Mouse (Mus musculus): ENCODE data around the gene Cpne9.

Gene Cpne9

DNA sequence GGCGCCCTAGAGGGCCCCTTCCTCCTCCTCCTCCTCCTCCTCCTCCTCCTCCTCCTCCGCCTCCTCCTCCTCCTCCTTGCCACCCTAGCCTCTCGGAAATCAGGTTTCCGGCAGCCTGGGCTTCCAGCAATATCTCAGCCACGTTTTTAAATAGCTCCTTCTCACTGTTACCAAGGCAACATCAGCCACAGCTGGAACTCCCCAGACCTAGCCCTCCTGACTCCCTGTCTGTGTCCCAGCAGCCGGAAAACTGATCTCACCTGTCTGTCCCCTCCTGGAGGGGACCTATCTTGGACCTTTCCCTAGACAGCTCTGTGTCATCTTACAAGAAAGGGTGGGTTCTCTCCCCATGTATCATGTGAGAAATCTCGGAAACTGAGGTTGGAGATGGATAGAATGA, 60.2 kb downstream of the Cpne9 start:
- DNase-seq (ENCODE audit: low spot score in 2 of 2), result no peak

DNA sequence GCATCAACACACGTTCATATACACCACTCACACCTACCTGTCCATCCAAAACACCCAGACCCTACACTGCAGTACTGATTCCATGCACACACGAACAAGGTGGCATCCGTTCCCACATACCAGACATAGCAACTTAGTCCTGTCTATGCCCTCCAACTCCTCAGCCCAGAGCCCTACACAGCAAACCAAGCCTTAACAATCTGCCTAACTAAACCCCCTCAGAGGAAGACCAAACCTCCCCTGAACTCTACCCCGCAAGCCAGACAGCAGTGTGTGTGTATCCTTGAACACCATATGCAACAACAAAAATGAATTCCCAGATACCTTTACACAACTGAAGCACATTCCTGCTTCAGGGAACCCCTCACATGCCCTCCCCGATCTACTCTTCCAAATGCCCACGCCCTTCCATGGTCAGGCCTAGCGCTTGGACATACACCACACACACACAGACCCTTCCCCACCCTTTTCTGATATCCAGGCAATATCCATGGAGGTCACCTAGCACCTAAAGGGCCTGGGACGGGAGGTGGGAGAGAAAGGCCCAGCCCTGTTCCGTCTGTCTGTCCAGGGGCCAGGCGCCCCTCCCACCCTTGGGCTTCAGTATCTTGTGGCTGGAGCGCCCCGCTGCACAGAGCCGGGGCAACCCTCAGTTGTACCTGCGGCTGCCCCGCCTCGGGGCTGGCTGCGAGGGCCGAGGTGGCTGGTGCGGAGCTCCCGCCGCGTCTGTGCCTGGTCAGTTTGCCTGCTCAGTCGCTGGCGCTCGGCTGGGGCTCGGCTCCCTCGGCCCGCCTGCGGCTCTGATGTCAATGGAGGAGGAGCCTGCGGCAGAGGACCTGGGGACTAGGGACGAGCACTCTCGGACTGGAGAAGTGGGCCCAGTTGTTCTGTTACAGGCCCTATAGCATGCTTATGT, 61.3 kb downstream of the Cpne9 start, which contains the start of gene Camk1:
Camk1 (minus strand) TSS at position 808 of the 916 bp plus-strand sequence.
- no peak for DNase-seq (ENCODE audit: low spot score in 2 of 2)

DNA sequence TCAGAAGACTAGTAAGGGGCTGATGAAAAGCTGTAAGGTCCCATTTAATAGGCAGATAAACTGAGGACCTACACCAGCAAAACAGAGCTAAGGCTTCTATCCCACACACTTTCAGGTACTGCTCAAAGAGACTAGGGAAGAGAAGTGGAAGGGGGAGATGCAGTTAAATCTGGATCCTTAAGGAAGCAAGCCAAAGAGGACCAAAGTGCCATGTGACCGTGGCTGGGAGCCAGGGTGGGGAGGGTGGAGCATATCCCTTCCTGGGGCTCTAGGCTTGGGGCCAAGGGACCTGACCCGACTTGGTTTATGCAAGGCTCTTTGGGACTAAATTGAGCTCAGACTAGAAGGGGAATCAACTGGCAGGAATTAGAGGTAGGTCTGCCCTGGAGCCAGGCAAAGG, 62.2 kb downstream of the Cpne9 start:
- no peak for DNase-seq (ENCODE audit: low spot score in 2 of 2)

DNA sequence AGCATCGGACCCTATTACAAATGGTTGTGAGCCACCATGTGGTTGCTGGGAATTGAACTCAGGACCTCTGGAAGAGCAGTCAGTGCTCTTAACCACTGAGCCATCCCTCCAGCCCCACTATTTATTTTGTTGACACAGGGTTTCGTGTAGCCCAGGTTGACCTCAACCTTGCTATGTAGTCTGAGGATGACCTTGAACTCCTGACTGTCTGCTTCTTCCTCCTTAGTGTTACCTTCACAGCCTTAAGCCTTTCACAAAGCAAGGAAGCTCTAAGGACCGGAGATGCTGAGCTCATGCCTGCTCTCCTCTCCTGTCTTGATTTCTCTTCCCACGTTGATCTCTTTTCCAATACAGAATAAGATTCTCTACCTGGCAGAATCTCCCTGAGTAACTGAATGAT, 64.8 kb downstream of the Cpne9 start:
- DNase-seq (ENCODE audit: low spot score in 2 of 2), result no peak

GRCm38 (mm10) chr6:113350538-113350937, 68.4 kb downstream of the Cpne9 start:
- no peak for DNase-seq (ENCODE audit: low spot score in 2 of 2)

DNA sequence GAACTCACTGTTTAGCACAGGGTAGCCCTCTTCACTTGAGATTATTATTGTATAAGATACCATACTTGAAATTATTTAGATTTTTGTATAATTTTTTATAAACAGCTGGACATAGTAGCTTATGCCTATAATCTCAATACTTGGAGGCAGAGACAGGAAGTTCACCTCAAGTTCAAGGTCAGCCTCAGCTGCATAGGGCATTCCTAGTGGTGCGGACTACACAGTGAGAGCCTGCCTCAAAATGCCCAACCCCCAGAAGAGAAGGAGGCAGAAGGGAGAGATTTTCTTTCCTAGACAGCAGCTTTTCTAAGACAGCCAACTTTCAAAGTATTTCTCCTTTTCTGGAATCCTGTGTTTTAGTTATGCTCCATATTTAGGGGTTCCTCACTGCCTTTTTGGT, 69.1 kb downstream of the Cpne9 start:
- no peak for DNase-seq (ENCODE audit: low spot score in 2 of 2)

- DNase-seq (ENCODE audit: low spot score in 2 of 2), result no peak
Measured at GRCm38 (mm10) chr6:113351653-113352052, 69.5 kb downstream of the Cpne9 start.

DNA sequence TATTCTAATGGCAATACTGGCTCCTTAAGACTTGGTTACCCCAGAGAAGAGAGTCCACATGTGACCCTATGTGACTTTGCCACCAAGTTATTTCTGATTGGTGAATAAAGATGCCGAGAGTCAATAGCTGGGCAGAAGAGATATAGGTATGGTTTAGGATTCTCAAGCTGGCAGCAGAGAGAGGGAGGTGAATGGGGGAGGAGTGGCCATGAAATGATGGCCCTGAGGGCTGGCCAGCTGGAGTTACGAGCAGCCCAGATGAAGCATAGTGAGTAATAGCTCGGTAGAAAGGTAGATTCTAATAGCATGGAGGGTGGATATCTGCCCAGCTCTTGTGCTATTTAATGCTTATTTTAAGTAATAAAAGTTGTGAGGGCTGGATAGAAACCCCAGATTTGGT, 70.7 kb downstream of the Cpne9 start:
- no peak for DNase-seq (ENCODE audit: low spot score in 2 of 2)

DNA sequence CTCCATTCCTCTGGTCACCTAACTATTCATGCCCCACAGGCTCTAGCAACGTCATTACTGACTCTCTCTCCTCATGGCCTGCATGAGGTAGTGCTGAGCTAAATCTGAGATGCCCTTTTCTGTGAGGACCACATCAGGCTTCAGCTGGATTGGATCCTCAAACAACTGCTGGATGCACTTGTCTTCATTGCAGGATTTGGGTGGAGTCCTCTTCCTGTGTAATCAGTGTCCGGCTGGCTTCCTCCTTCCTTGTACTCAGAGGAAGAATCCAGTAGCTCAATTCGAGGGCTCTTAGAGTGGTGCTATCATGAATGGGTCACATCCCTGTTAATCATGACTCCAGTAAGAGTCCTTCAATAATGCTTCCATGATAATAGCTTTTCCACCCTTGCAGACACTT, 71.6 kb downstream of the Cpne9 start:
- no peak for DNase-seq (ENCODE audit: low spot score in 2 of 2)

Measured in thymus, postnatal 10 days (tissue).